Mouse (Mus musculus) kidney, embryonic 16.5 days (tissue): ENCODE data around the gene Gas2. TPM values are rescaled to one million over a fixed set of nuclear protein-coding genes. Genes with fewer than 3 reads are reported as not detected.
A peak's percentile ranks its signal among the peaks of the same experiment; 100 is the strongest.

Experiments
- ATAC-seq: fragments of 200-750 bp; cut with Nextera tagmentation; 2 replicates; pipeline ENCODE4 v1.8.0; 2017; ENCODE audit warnings: moderate TSS enrichment; ENCODE audit not compliant: low FRiP score, low TSS enrichment
- H3K27ac ChIP-seq: fragments of 300-500 bp; sonication (generic); 2 replicates; pipeline ENCODE4 v1.5.1; 2014; ENCODE audit warnings: low read length
- H3K27me3 ChIP-seq: fragments of 300-500 bp; sonication (generic); 2 replicates; pipeline ENCODE4 v1.6.1; 2014; ENCODE audit warnings: low read length, control low read depth, mixed read lengths; ENCODE audit not compliant: insufficient read depth
- H3K36me3 ChIP-seq: fragments of 300-500 bp; sonication (generic); 2 replicates; pipeline ENCODE4 v1.6.1; 2014; ENCODE audit warnings: low read length, control low read depth, mixed read lengths; ENCODE audit not compliant: insufficient read depth
- H3K4me1 ChIP-seq: fragments of 300-500 bp; sonication (generic); 2 replicates; pipeline ENCODE4 v1.6.1; 2014; ENCODE audit warnings: low read length, control low read depth, mixed read lengths; ENCODE audit not compliant: insufficient read depth
- H3K4me2 ChIP-seq: fragments of 300-500 bp; sonication (generic); replicated peaks from 2 replicates; pipeline ENCODE4 v1.6.1; 2014; ENCODE audit warnings: low read depth, low read length
- H3K4me3 ChIP-seq: fragments of 300-500 bp; sonication (generic); 2 replicates; pipeline ENCODE4 v1.5.1; 2014; ENCODE audit warnings: mild to moderate bottlenecking, low read length
- H3K9ac ChIP-seq: fragments of 300-500 bp; sonication (generic); replicated peaks from 2 replicates; pipeline ENCODE4 v1.6.1; 2014; ENCODE audit warnings: low read length
- H3K9me3 ChIP-seq: fragments of 300-500 bp; sonication (generic); 2 replicates; pipeline ENCODE4 v1.6.1; 2016; ENCODE audit warnings: low read length, control low read depth
- WGBS: fragments of 180-500 bp; shearing (Covaris S2); extraction: QIAGEN DNeasy Blood & Tissue Kit; methylation state at CpG from one replicate; pipeline ENCODE4 v1.1.7; 2014; 5-methylcytosine and 5-hydroxymethylcytosine counted together
- polyA plus RNA-seq: library from polyadenylated mRNA; unstranded; fragments of >200 nt; fragmentation: Nextera tagmentation; extraction: Ambion mirVana; gene quantifications from 2 replicates; pipeline ENCODE4 v1.2.1, GENCODE M21; 2015

Gas2 gene
- polyA plus RNA-seq, 1 experiment from 2014 or later: 141 TPM

DNA sequence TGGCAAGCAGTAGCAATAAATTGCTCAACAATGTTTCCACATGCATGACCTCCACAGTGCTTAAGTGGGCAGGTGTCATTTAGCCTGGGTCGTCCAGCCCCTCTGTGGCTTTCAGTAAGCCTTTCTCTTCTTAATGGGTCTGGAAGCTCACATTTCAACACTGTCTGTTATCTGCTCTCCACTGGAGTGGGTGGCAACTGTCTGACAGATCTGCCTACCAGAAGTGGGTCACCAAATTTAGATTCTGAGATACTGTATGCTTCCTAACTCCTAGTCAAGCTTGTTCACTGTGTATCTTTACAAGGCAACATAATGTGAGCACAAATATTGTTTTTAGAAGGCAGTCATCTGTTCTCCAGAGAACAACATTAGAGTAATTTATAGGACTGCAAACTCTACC, 120.5 kb downstream of the Gas2 start:
- Histone ChIP-seq H3K4me1 (no peaks in the 10 kb centered on the region), H3K9me3 (no peaks in the 10 kb centered on the region), H3K4me2 (no peak overlapping the region), H3K36me3 (no peaks in the 10 kb centered on the region), H3K27me3 (no peaks in the 10 kb centered on the region), H3K9ac (no peak overlapping the region), H3K4me3 (no peak overlapping the region), H3K27ac (no peak overlapping the region)
- 12% methylated on average over 1 of the region's 1 CpGs for WGBS
- no peak for ATAC-seq

DNA sequence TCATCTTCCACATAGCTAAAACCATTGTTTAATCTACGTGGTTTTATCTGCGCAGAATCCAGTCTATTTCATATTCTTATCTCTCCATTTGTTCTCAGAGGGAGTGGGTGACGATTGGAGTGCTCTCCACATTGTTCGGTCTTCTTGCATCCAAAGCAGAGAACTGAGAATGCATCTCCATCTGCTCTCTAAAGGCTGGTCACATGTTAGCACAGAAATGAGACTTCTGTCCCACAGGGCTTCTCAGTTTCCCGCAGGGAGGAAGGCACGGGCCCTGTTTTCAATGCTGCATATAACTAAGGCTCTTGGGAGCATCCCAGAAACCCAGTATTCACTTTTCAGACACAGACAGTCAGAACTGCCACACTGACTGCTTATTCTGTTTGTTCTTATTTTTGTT, 123.9 kb downstream of the Gas2 start:
- H3K4me3 ChIP-seq: no peak overlapping the region
- H3K4me2 ChIP-seq: no peak overlapping the region
- H3K27me3 ChIP-seq: no peaks in the 10 kb centered on the region
- H3K4me1 ChIP-seq: no peaks in the 10 kb centered on the region
- no peak overlapping the region for H3K27ac ChIP-seq
- no peaks in the 10 kb centered on the region for H3K9me3 ChIP-seq
- no peak overlapping the region for H3K9ac ChIP-seq
- ATAC-seq: no peak
- H3K36me3 ChIP-seq: no peaks in the 10 kb centered on the region
- WGBS: 86% methylated on average over 6 of the region's 6 CpGs

DNA sequence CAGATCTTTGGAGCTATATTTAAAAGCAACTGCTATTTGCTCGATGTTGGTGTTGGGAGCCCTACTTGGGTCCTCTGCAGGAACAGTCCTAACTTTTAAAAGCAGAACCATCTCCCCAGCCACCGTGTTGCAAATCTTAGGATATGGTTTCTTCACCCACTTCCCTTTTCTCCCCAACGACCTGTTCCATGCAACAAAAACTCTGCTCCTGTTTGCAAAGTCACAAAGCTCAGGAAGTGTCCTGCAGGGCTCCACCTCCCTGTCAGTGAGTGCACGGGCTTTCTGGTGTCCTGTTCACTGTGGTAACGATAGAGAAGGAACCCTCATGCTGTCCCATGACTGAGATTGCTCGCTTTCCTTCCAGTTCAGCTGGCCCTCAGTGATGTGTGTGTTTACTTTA, 125.1 kb downstream of the Gas2 start:
- WGBS: 48% methylated on average over 6 of the region's 6 CpGs
- ATAC-seq: no peak
- no peak overlapping the region for H3K27ac ChIP-seq
- no peak overlapping the region for H3K4me3 ChIP-seq
- no peaks in the 10 kb centered on the region for H3K4me1 ChIP-seq
- H3K27me3 ChIP-seq: no peaks in the 10 kb centered on the region
- no peak overlapping the region for H3K4me2 ChIP-seq
- no peak overlapping the region for H3K9ac ChIP-seq
- no peaks in the 10 kb centered on the region for H3K9me3 ChIP-seq
- no peaks in the 10 kb centered on the region for H3K36me3 ChIP-seq

DNA sequence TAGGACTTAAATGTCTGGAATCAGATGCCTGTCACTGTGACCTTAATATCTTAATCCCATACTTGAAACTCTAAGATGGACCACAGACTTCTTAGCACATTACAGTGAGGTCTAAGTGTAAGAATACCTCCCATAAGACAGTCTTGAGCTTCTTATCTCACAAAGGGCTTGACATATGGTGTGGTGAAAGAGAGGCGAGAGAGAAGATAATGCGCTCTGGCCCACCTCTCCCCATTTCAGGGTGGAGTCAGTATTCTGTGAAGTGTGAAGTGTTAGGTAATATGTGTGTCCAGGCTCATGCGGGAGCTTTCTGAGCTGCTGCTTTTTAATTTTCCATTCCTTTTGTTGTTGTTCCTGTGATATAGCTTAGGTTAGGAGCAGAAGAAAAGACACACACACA, 129.2 kb downstream of the Gas2 start:
- Histone ChIP-seq H3K4me3 (no peak overlapping the region), H3K27me3 (no peaks in the 10 kb centered on the region), H3K9ac (no peak overlapping the region), H3K4me2 (no peak overlapping the region), H3K27ac (no peak overlapping the region), H3K4me1 (no peaks in the 10 kb centered on the region), H3K9me3 (no peaks in the 10 kb centered on the region), H3K36me3 (peaks cover 4% of the 10 kb centered on the region; the same call in 1 of the 2 replicates)
- no peak for ATAC-seq
- WGBS: 77% methylated on average over 3 of the region's 3 CpGs

DNA sequence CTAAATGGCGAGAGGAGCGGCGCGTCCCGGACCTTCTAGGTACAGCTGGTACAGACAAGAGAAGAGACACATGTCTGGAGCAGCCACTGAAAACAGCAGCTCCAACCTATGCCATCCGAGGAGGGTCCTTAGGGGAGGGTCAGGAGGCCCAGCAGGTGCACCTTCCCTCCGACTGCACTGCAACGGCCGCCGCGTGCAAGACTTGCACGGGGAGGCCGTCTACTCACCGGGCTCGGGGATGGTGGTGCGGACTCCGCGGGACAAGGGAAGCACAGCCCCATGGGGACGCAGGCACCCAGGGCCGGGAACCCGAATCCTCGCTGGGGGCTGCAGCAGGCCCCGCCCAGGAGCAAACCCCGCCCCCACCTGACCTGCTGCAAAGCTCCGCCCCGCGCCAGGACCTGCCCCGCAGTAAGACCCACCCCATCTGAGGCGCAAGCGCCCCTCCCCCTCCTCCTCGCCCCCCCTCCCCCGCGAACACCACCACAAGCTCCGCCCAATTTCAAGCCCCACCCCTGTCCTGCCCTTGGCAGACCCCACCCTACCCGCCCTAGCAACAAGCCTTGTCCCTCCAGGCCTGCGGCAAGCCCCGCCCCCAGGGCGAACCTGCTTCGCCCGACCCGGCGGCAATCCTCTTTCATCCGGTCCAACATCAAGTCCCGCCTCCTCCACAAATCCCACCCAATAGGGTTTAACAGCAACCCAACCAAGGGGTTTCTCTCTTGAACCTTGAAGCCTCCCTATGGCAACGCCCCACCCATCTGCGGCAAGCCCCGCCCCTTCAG, 143.9 kb downstream of the Gas2 start, which contains the start of gene Svip:
Gene Svip (minus strand): TSS at position 508 of the 785 bp plus-strand sequence.
- H3K9ac ChIP-seq: peak within 1 kb of the TSS; percentile 65
- no peaks in the 10 kb centered on the region for H3K4me1 ChIP-seq
- no peaks in the 10 kb centered on the region for H3K9me3 ChIP-seq
- WGBS: under 1% methylated on average over 39 of the region's 47 CpGs
- peak within 1 kb of the TSS; percentile 82 for H3K27ac ChIP-seq
- H3K4me3 ChIP-seq: peak within 1 kb of the TSS; percentile 61
- no peaks in the 10 kb centered on the region for H3K27me3 ChIP-seq
- peak; percentile 96 for ATAC-seq
- H3K4me2 ChIP-seq: peak within 1 kb of the TSS; percentile 75
- H3K36me3 ChIP-seq: no peaks in the 10 kb centered on the region

DNA sequence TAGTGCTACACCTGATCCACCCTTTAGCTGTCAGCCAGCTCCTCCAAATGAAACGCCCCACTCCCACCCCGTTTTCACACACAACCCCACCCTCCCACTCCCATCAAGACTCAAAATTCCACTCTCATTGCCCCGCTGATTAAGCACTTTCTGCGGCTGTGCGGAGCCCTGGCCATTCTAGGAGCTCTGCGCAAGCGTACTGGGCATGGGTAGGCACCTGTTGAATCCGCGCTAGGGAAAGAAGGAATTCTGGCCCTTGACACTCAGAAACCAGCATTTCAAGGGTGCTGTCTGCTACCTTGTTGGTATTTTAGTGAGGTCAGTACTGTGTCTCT, 144.4 kb downstream of the Gas2 start:
- ATAC-seq: no peak
- Histone ChIP-seq H3K27ac (peak overlapping the region; percentile 37; the same call in 1 of the 2 replicates), H3K4me3 (peak overlapping the region; percentile 61), H3K27me3 (no peaks in the 10 kb centered on the region), H3K9ac (peak overlapping the region; percentile 45; the same call in 1 of the 2 replicates), H3K36me3 (no peaks in the 10 kb centered on the region), H3K4me2 (peak overlapping the region; percentile 75), H3K4me1 (no peaks in the 10 kb centered on the region), H3K9me3 (no peaks in the 10 kb centered on the region)
- WGBS: under 1% methylated on average over 9 of the region's 9 CpGs

DNA sequence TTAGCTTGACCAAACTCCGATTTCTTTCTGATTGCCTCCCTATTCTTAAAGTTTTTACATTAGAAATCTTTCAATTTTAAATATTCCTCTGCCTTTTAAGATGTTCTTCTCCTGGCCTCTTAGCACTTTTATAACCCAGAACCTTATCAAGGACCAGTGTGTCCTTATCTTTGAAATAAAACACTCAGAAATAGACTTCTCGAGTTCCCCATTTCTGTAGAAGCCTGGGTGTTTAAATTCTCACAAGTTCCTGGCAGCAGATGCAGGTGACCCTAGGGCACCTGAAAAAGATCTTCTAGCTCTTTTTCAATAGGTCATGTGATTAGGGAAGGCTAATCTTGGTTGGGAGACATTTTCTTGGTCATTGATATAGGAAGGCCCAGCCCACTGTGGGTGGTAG, 145.3 kb downstream of the Gas2 start:
- Histone ChIP-seq H3K4me2 (no peak overlapping the region), H3K4me3 (no peak overlapping the region), H3K9me3 (no peaks in the 10 kb centered on the region), H3K27ac (no peak overlapping the region), H3K9ac (no peak overlapping the region), H3K36me3 (no peaks in the 10 kb centered on the region), H3K4me1 (no peaks in the 10 kb centered on the region), H3K27me3 (no peaks in the 10 kb centered on the region)
- ATAC-seq: no peak
- WGBS: 85% methylated on average over 2 of the region's 2 CpGs

DNA sequence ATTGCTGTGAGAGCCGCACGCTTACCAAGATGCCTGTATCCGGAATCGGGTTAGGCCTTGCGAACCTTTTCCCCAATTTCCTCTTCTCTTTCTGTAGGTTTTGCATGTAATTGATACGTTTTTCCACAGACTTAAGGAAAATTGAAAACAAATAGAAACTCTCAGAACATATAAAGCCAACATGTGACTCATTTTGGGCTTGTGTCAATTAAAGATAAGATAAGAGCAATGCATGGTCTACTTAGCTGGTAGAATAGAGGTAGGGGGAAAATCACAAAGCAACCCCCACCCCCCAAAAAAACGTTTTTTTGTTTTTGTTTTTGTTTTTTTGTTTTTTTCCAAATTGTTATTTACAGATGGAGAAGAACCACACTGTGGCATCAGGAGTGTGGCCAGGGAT, 151.6 kb downstream of the Gas2 start:
- Histone ChIP-seq H3K4me1 (no peaks in the 10 kb centered on the region), H3K36me3 (no peaks in the 10 kb centered on the region), H3K27me3 (no peaks in the 10 kb centered on the region), H3K4me3 (no peak overlapping the region), H3K4me2 (no peak overlapping the region), H3K9me3 (no peaks in the 10 kb centered on the region), H3K9ac (no peak overlapping the region), H3K27ac (no peak overlapping the region)
- ATAC-seq: no peak
- WGBS: 77% methylated on average over 7 of the region's 7 CpGs

DNA sequence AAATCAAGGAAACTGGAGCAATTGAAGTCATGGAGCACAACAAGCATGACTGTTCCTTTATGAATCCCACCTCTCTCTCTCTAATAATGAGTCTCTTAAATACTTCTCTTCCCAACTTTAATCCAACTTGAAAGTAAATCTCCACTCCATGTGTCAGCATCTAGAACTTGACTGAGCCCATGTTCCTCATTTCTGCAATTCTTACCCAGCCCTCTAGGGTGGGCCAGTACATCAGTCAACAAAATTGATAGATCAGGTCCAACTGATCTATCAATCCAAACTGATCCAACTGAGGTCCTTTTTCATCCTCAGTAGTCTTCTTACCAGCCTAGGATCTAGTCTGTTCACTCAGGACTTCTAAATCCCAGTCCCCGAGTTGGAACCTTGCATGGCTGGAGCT, 153.4 kb downstream of the Gas2 start:
- WGBS: 79% methylated on average over 1 of the region's 1 CpGs

DNA sequence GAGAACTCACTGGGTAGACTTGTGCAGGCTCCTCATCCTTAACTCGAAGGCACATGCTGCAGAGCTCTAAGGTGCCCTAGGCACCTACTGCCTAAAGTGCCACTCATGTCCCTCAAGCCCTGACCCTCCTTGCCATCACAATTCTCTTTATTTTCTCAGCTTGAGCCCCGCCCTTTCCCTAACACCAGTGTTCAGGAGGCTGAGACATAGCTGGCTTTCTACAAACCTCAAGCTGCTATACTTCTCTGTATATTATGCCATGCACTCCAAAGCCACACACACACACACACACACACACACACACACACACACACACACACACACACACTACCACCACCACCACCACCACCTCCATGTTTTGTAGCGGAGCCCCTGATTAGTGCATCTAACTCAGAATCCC, 153.8 kb downstream of the Gas2 start, which contains the start of gene 1700015G11Rik:
Gene 1700015G11Rik (minus strand): TSS at position 101 of the 400 bp plus-strand sequence.
- 82% methylated on average over 3 of the region's 3 CpGs for WGBS
- no peaks in the 10 kb centered on the region for H3K4me1 ChIP-seq
- no peak for ATAC-seq

More for the DNA sequence above, 153.4 kb downstream of the Gas2 start:
- Histone ChIP-seq H3K36me3 (no peaks in the 10 kb centered on the region), H3K27me3 (no peaks in the 10 kb centered on the region), H3K9ac (no peak overlapping the region), H3K4me1 (no peaks in the 10 kb centered on the region), H3K27ac (no peak overlapping the region), H3K4me2 (no peak overlapping the region), H3K9me3 (no peaks in the 10 kb centered on the region), H3K4me3 (no peak overlapping the region)
- no peak for ATAC-seq

More for the DNA sequence above, 153.8 kb downstream of the Gas2 start, which contains the start of gene 1700015G11Rik:
- Histone ChIP-seq H3K36me3 (no peaks in the 10 kb centered on the region), H3K4me3 (no peak within 1 kb of the TSS), H3K27ac (no peak within 1 kb of the TSS), H3K9ac (no peak within 1 kb of the TSS), H3K9me3 (no peaks in the 10 kb centered on the region), H3K27me3 (no peaks in the 10 kb centered on the region), H3K4me2 (no peak within 1 kb of the TSS)
